Mouse (Mus musculus) intestine, postnatal 0 days (tissue): ENCODE measurements around the gene 1810013L24Rik. TPM values are rescaled to one million over a fixed set of nuclear protein-coding genes. Genes with fewer than 3 reads are reported as not detected.

ENCODE experiments used
- ATAC-seq: fragments of 200-750 bp; cut with Nextera tagmentation; 2 replicates; pipeline ENCODE4 v1.8.0; 2017; ENCODE audit warnings: mild to moderate bottlenecking, moderate TSS enrichment, moderate library complexity
- H3K27ac ChIP-seq: fragments of 300-500 bp; sonication (generic); 2 replicates; pipeline ENCODE4 v1.5.1; 2014; ENCODE audit warnings: mild to moderate bottlenecking, low read depth, low read length, moderate library complexity
- H3K27me3 ChIP-seq: fragments of 300-500 bp; sonication (generic); replicated peaks from 2 replicates; pipeline ENCODE4 v1.6.1; 2014; ENCODE audit warnings: low read length, mixed read lengths; ENCODE audit not compliant: control insufficient read depth, insufficient read depth
- H3K36me3 ChIP-seq: fragments of 300-500 bp; sonication (generic); 2 replicates; pipeline ENCODE4 v1.6.1; 2014; ENCODE audit warnings: mild to moderate bottlenecking, moderate library complexity; ENCODE audit not compliant: control insufficient read depth, insufficient read depth
- H3K4me1 ChIP-seq: fragments of 300-500 bp; sonication (generic); replicated peaks from 2 replicates; pipeline ENCODE4 v1.6.1; 2014; ENCODE audit warnings: antibody characterized with exemption, low read length, mixed read lengths; ENCODE audit not compliant: control insufficient read depth, insufficient read depth
- H3K4me2 ChIP-seq: fragments of 300-500 bp; sonication (generic); replicated peaks from 2 replicates; pipeline ENCODE4 v1.6.1; 2014; ENCODE audit warnings: low read depth, mild to moderate bottlenecking, moderate library complexity
- H3K4me3 ChIP-seq: fragments of 300-500 bp; sonication (generic); 2 replicates; pipeline ENCODE4 v1.5.1; 2014; ENCODE audit warnings: low read depth, low read length
- H3K9ac ChIP-seq: fragments of 300-500 bp; sonication (generic); 2 replicates; pipeline ENCODE4 v1.6.1; 2014; ENCODE audit warnings: mild to moderate bottlenecking, low read depth, low read length
- H3K9me3 ChIP-seq: fragments of 300-500 bp; sonication (generic); 2 replicates; pipeline ENCODE4 v1.6.1; 2016; ENCODE audit warnings: mixed run types; ENCODE audit not compliant: control insufficient read depth
- CTCF ChIP-seq: sonication (generic); IDR thresholded peaks from 2 replicates; pipeline ENCODE4 v1.5.1; 2016; ENCODE audit warnings: low read depth, mild to moderate bottlenecking, control low read depth, antibody characterized with exemption, moderate library complexity
- WGBS: fragments of 180-500 bp; shearing (Covaris S2); extraction: QIAGEN DNeasy Blood & Tissue Kit; methylation state at CpG from one replicate; pipeline ENCODE4 v1.1.7; 2014; 5-methylcytosine and 5-hydroxymethylcytosine counted together
- polyA plus RNA-seq: library from polyadenylated mRNA; unstranded; fragments of >200 nt; fragmentation: Nextera tagmentation; extraction: Ambion mirVana; gene quantifications from 2 replicates; pipeline ENCODE4 v1.2.1, GENCODE M21; 2015

The 1810013L24Rik gene
- 14.3 and 15.1 TPM in 2 replicates for polyA plus RNA-seq

- peak; percentile 95 for ATAC-seq
- Histone ChIP-seq H3K4me3 (peak within 1 kb of the TSS; percentile 92), H3K9ac (peak within 1 kb of the TSS; percentile 98), H3K4me1 (0 out of 2 replicates have a peak, but pooled peaks cover 6% of the 10 kb centered on the region), H3K27ac (peak within 1 kb of the TSS; percentile 98), H3K27me3 (no peaks in the 10 kb centered on the region), H3K4me2 (peak within 1 kb of the TSS; percentile 90), H3K36me3 (no peaks in the 10 kb centered on the region; the same call in 1 of the 2 replicates), H3K9me3 (no peaks in the 10 kb centered on the region)
- WGBS: under 1% methylated on average over 77 of the region's 80 CpGs
- TF ChIP-seq CTCF: peak; percentile 39
Observed at GRCm38 (mm10) chr16:8829564-8830359, at the start of gene 1810013L24Rik. Gene 1810013L24Rik, plus strand, starts transcription at chr16:8830100.

GRCm38 (mm10) chr16:8780187-8780586 is 49.7 kb upstream of the 1810013L24Rik start:
- Histone ChIP-seq H3K9ac (no peak overlapping the region), H3K36me3 (no peaks in the 10 kb centered on the region), H3K27ac (no peak overlapping the region), H3K9me3 (no peaks in the 10 kb centered on the region), H3K4me1 (no peaks in the 10 kb centered on the region), H3K4me3 (no peak overlapping the region), H3K27me3 (no peaks in the 10 kb centered on the region), H3K4me2 (no peak overlapping the region)
- 63% methylated on average over 3 of the region's 3 CpGs for WGBS
- no peak for TF ChIP-seq CTCF
- no peak for ATAC-seq

- 58% methylated on average over 6 of the region's 6 CpGs for WGBS
- Histone ChIP-seq H3K36me3 (no peaks in the 10 kb centered on the region), H3K4me2 (no peak overlapping the region), H3K4me1 (no peaks in the 10 kb centered on the region), H3K27me3 (no peaks in the 10 kb centered on the region), H3K9me3 (no peaks in the 10 kb centered on the region), H3K4me3 (no peak overlapping the region), H3K9ac (no peak overlapping the region), H3K27ac (no peak overlapping the region)
- no peak for ATAC-seq
- no peak for TF ChIP-seq CTCF
Observed at GRCm38 (mm10) chr16:8781191-8781590, 48.7 kb upstream of the 1810013L24Rik start.

GRCm38 (mm10) chr16:8781660-8782059 is 48.2 kb upstream of the 1810013L24Rik start:
- H3K4me3 ChIP-seq: no peak overlapping the region
- no peaks in the 10 kb centered on the region for H3K27me3 ChIP-seq
- H3K9ac ChIP-seq: no peak overlapping the region
- no peak for ATAC-seq
- H3K27ac ChIP-seq: no peak overlapping the region
- H3K36me3 ChIP-seq: no peaks in the 10 kb centered on the region
- 89% methylated on average over 2 of the region's 2 CpGs for WGBS
- H3K4me2 ChIP-seq: no peak overlapping the region
- H3K9me3 ChIP-seq: no peaks in the 10 kb centered on the region
- H3K4me1 ChIP-seq: no peaks in the 10 kb centered on the region
- no peak for TF ChIP-seq CTCF

GRCm38 (mm10) chr16:8783198-8783913 is 46.5 kb upstream of the 1810013L24Rik start:
- H3K4me3 ChIP-seq: no peak overlapping the region
- H3K9ac ChIP-seq: no peak overlapping the region
- no peaks in the 10 kb centered on the region for H3K36me3 ChIP-seq
- no peaks in the 10 kb centered on the region for H3K27me3 ChIP-seq
- no peaks in the 10 kb centered on the region for H3K4me1 ChIP-seq
- H3K4me2 ChIP-seq: no peak overlapping the region
- H3K9me3 ChIP-seq: no peaks in the 10 kb centered on the region
- 76% methylated on average over 16 of the region's 16 CpGs for WGBS
- TF ChIP-seq CTCF: no peak
- ATAC-seq: no peak
- H3K27ac ChIP-seq: no peak overlapping the region

GRCm38 (mm10) chr16:8784753-8785152 is 45.1 kb upstream of the 1810013L24Rik start:
- Histone ChIP-seq H3K9ac (no peak overlapping the region), H3K9me3 (no peaks in the 10 kb centered on the region), H3K27ac (no peak overlapping the region), H3K4me1 (no peaks in the 10 kb centered on the region), H3K4me3 (no peak overlapping the region), H3K27me3 (no peaks in the 10 kb centered on the region), H3K36me3 (no peaks in the 10 kb centered on the region), H3K4me2 (no peak overlapping the region)
- ATAC-seq: no peak
- TF ChIP-seq CTCF: no peak
- WGBS: 47% methylated on average over 3 of the region's 3 CpGs
